Mouse (Mus musculus) megakaryocyte, embryonic 14.5 days (primary cell): ENCODE results near the gene Grap.

Experiments
- FLI1 ChIP-seq: IDR thresholded peaks from 2 replicates; pipeline ENCODE4 v1.6.1; 2012; ENCODE audit warnings: low read length, inconsistent platforms, mixed read lengths
- GATA1 ChIP-seq: IDR thresholded peaks from 3 replicates; pipeline ENCODE4 v1.6.1; 2012; ENCODE audit warnings: mixed read lengths, low read length, inconsistent platforms, borderline replicate concordance

DNA sequence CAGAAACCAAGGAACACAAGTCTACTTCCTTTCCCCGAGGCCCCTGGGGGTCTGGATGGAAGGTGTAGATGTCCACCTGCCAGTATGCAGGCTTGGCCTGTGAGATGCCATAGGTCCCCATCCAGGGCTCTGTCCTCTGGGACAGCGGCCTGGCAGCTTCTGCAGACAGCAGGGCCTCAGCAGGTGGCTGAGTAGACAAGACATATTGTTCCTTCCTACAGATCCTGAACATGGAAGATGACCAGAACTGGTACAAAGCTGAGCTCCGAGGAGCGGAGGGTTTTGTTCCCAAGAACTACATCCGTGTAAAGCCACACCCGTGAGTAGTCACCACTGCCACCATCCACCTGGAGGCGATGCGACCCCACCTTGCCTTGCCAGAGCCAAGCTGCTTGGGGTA, 6.9 kb downstream of the Grap start:
- TF ChIP-seq GATA1: no peak
- TF ChIP-seq FLI1: no peak
